Mouse (Mus musculus) CH12.LX (cell line): ENCODE measurements around the gene Cdca3. TPM values are rescaled to one million over a fixed set of nuclear protein-coding genes. Genes with fewer than 3 reads are reported as not detected.

ENCODE experiments used
- DNase-seq: peaks from one replicate; pipeline ENCODE4 v3.0.0-alpha.2; 2013; ENCODE audit errors: extremely low read depth
- H3K27ac ChIP-seq: 2 replicates; pipeline ENCODE4 v1.5.1; 2012; ENCODE audit warnings: low read depth, mild to moderate bottlenecking, control low read depth, moderate library complexity; ENCODE audit not compliant: insufficient read depth
- H3K27me3 ChIP-seq: replicated peaks from 2 replicates; pipeline ENCODE3; 2012; ENCODE audit warnings: inconsistent platforms
- H3K36me3 ChIP-seq, 2 experiments: replicated peaks in 1 of 2; 2 replicates each; pipeline versions ENCODE3 to v1.6.1; 2012; ENCODE audit warnings: inconsistent platforms in 1 of 2, low read length in 1 of 2, mild to moderate bottlenecking in 1 of 2, mixed read lengths in 1 of 2, moderate library complexity in 1 of 2; ENCODE audit not compliant: control insufficient read depth in 1 of 2, insufficient read depth in 1 of 2
- H3K4me1 ChIP-seq, 2 experiments: 2 replicates each; pipeline ENCODE4 v1.6.1; 2012; ENCODE audit warnings: inconsistent platforms in 1 of 2, moderate library complexity in 1 of 2; ENCODE audit not compliant: insufficient read depth in 2 of 2, control insufficient read depth in 1 of 2
- H3K4me2 ChIP-seq: 2 replicates; pipeline ENCODE4 v1.6.1; 2012; ENCODE audit warnings: low read depth, mild to moderate bottlenecking, control low read depth; ENCODE audit not compliant: poor library complexity, insufficient read depth, severe bottlenecking
- H3K4me3 ChIP-seq, 3 experiments: fragments of 150-350 bp in 1 of 3; sonication (generic) in 1 of 3; replicated peaks in 1 of 3; 2 replicates each; pipeline versions ENCODE3 to v1.5.1; 2011 to 2012; ENCODE audit warnings: low read depth in 2 of 3, low read length in 2 of 3, mild to moderate bottlenecking in 2 of 3, moderate library complexity in 2 of 3, control low read depth in 1 of 3, improper control_type of control experiment in 1 of 3, inconsistent platforms in 1 of 3, mixed read lengths in 1 of 3; ENCODE audit not compliant: poor library complexity in 1 of 3
- H3K79me2 ChIP-seq: replicated peaks from 2 replicates; pipeline ENCODE4 v1.6.1; 2012; ENCODE audit warnings: mild to moderate bottlenecking, moderate library complexity; ENCODE audit not compliant: control insufficient read depth, poor library complexity, insufficient read depth, severe bottlenecking; ENCODE audit errors: extremely low read depth
- H3K9ac ChIP-seq: 2 replicates; pipeline ENCODE4 v1.6.1; 2012; ENCODE audit warnings: low read depth, mild to moderate bottlenecking, control low read depth, moderate library complexity; ENCODE audit not compliant: insufficient read depth
- H3K9me3 ChIP-seq: replicated peaks from 2 replicates; pipeline ENCODE3; 2012; ENCODE audit warnings: low read length, inconsistent platforms, mixed read lengths
- CHD1 ChIP-seq: IDR thresholded peaks from 2 replicates; pipeline ENCODE4 v1.6.1; 2012; ENCODE audit warnings: low read depth, low read length, improper control_type of control experiment, inconsistent platforms
- CHD2 ChIP-seq: IDR thresholded peaks from 2 replicates; pipeline ENCODE4 v1.6.1; 2011; ENCODE audit warnings: low read length, improper control_type of control experiment
- CTCF ChIP-seq, 2 experiments: IDR thresholded peaks in 1 of 2; conservative IDR thresholded peaks in 1 of 2; 2 replicates each; pipeline ENCODE4 v1.5.1; 2011 to 2012; ENCODE audit warnings: low read depth in 2 of 2, low read length in 2 of 2, improper control_type of control experiment in 1 of 2, inconsistent platforms in 1 of 2, mild to moderate bottlenecking in 1 of 2, moderate library complexity in 1 of 2
- GABPA ChIP-seq: IDR thresholded peaks from 2 replicates; pipeline ENCODE4 v1.6.1; 2012; ENCODE audit warnings: low read depth, low read length, improper control_type of control experiment, inconsistent platforms; ENCODE audit not compliant: insufficient replicate concordance
- JUND ChIP-seq: conservative IDR thresholded peaks from 2 replicates; pipeline ENCODE4 v1.6.1; 2011; ENCODE audit warnings: low read depth, low read length, improper control_type of control experiment
- KAT2A ChIP-seq: IDR thresholded peaks from 2 replicates; pipeline ENCODE4 v1.6.1; 2012; ENCODE audit warnings: low read length, improper control_type of control experiment, inconsistent platforms; ENCODE audit not compliant: insufficient replicate concordance
- MAZ ChIP-seq: IDR thresholded peaks from 2 replicates; pipeline ENCODE4 v1.6.1; 2012; ENCODE audit warnings: low read depth, mild to moderate bottlenecking, inconsistent platforms, low read length, improper control_type of control experiment, moderate library complexity
- MYC ChIP-seq: IDR thresholded peaks from 2 replicates; pipeline ENCODE4 v1.6.1; 2011; ENCODE audit warnings: low read depth, mild to moderate bottlenecking, improper control_type of control experiment, low read length
- NELFE ChIP-seq: IDR thresholded peaks from 2 replicates; pipeline ENCODE4 v1.6.1; 2011; ENCODE audit warnings: low read depth, low read length, improper control_type of control experiment
- NRF1 ChIP-seq: IDR thresholded peaks from 2 replicates; pipeline ENCODE4 v1.6.1; 2014; ENCODE audit warnings: low read depth, mild to moderate bottlenecking, inconsistent platforms, low read length, improper control_type of control experiment, moderate library complexity
- PAX5 ChIP-seq: IDR thresholded peaks from 2 replicates; pipeline ENCODE4 v1.6.1; 2012; ENCODE audit warnings: low read length, inconsistent platforms, mixed read lengths
- POLR2A ChIP-seq: IDR thresholded peaks from 2 replicates; pipeline ENCODE4 v1.6.1; 2011; ENCODE audit warnings: low read depth, mild to moderate bottlenecking, improper control_type of control experiment, low read length
- POLR2AphosphoS2 ChIP-seq: IDR thresholded peaks from 2 replicates; pipeline ENCODE4 v1.6.1; 2011; ENCODE audit warnings: low read depth, low read length, improper control_type of control experiment
- RAD21 ChIP-seq: IDR thresholded peaks from 2 replicates; pipeline ENCODE4 v1.6.1; 2011; ENCODE audit warnings: low read depth, mild to moderate bottlenecking, low read length, improper control_type of control experiment, moderate library complexity
- RCOR1 ChIP-seq: conservative IDR thresholded peaks from 2 replicates; pipeline ENCODE4 v1.6.1; 2012; ENCODE audit warnings: low read depth, mild to moderate bottlenecking, inconsistent platforms, low read length, improper control_type of control experiment
- SMC3 ChIP-seq: IDR thresholded peaks from 2 replicates; pipeline ENCODE4 v1.6.1; 2011; ENCODE audit warnings: low read depth, low read length, improper control_type of control experiment
- TCF12 ChIP-seq: IDR thresholded peaks from 2 replicates; pipeline ENCODE4 v1.6.1; 2014; ENCODE audit warnings: low read depth, mild to moderate bottlenecking, inconsistent platforms, low read length, improper control_type of control experiment
- UBTF ChIP-seq: IDR thresholded peaks from 2 replicates; pipeline ENCODE4 v1.6.1; 2012; ENCODE audit warnings: low read depth, mild to moderate bottlenecking, inconsistent platforms, low read length, improper control_type of control experiment, moderate library complexity
- ZMIZ1 ChIP-seq: IDR thresholded peaks from 2 replicates; pipeline ENCODE4 v1.6.1; 2012; ENCODE audit warnings: low read depth, mild to moderate bottlenecking, inconsistent platforms, low read length, improper control_type of control experiment
- dilution Hi-C: fragments of 300-500 bp; cut with MboI; formaldehyde crosslinking; loops from 2 replicates; pipeline ENCODE4 v1.14.3; 2020; ENCODE audit warnings: low sequenced_read_pairs; ENCODE audit not compliant: extremely low pct_unique_long_range_greater_than_20kb, extremely low pct_ligation_motif_present
- in situ Hi-C: fragments of 300-500 bp; cut with MboI; formaldehyde crosslinking; loops from 3 replicates; pipeline ENCODE4 v1.14.3; 2019; ENCODE audit warnings: low sequenced_read_pairs, low pct_ligation_motif_present, low pct_unique_long_range_greater_than_20kb, mixed read lengths
- polyA plus RNA-seq: library from polyadenylated mRNA; unstranded; fragments of >175 nt; gene quantifications from 2 replicates; pipeline ENCODE4 v1.2.1, GENCODE M21; 2012; ENCODE audit warnings: low read depth; ENCODE audit not compliant: insufficient read length
- total RNA-seq, 2 experiments: library from RNA; depleted of rRNA; stranded (reverse); fragments of 300-350 nt in 1 of 2; fragments of >200 nt in 1 of 2; gene quantifications; 2 replicates each; pipeline ENCODE4 v1.2.3; 2012 to 2014

The Cdca3 gene
- total and polyA plus RNA-seq, 3 experiments = 117 to 229 (median 224) TPM

DNA sequence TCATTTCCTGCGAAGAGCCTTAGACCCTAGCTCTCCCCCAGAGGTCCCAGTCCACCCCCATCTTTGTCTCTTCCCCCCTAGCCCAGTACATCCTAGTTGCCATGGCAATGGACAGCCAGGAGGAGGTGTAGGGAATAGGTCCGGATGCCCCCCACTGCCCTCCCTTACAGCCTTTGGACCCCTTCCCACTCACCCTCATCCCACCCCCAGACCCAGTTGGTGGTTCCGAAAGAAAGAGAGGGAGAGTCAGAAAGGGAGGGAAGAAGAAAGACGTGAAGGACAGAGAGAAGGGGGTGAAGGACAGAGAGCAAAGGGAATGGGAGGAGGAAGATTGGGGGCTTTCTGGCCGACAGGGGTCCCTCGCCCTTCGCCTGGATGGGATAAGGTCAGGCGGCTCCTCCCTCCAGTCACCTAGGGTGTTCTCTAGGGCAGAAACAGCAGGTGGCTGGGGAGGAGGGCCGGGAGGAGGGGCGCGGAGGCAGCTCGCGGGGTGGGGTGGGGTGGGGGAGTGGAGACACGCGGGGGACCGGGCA, 33.8 kb downstream of the Cdca3 start:
- no peaks in the 10 kb centered on the region for H3K36me3 ChIP-seq
- H3K79me2 ChIP-seq = no peaks in the 10 kb centered on the region
- in situ Hi-C loops = loop anchor here (25.0 kb wide), 1 partner anchor 174 kb away; the partner anchor contains the start of genes Acrbp and Ing4
- no peaks in the 10 kb centered on the region for H3K9me3 ChIP-seq
- dilution Hi-C loops = no loop called here
- peak overlapping the region; percentile 42 for H3K4me2 ChIP-seq
- no peak for TF ChIP-seq NRF1
- TF ChIP-seq JUND = no peak
- no peak for TF ChIP-seq RAD21
- no peak for TF ChIP-seq GABPA
- TF ChIP-seq KAT2A = no peak
- TF ChIP-seq UBTF = no peak
- no peak for TF ChIP-seq POLR2AphosphoS2
- peak; percentile 22; the same call in 1 of the 2 replicates for TF ChIP-seq SMC3
- peak in 1 of 2 experiments; percentile 38; a peak in 2 of 4 replicates for TF ChIP-seq CTCF (conservative IDR thresholded peaks at IDR 0.05 in 1 of 2, IDR thresholded peaks at IDR 0.05 in 1 of 2; ENCODE audit: low read depth in 2 of 2, low read length in 2 of 2)
- TF ChIP-seq CHD1 = no peak
- no peak for TF ChIP-seq TCF12
- no peak for TF ChIP-seq RCOR1
- no peak for TF ChIP-seq PAX5
- TF ChIP-seq MYC = no peak
- no peak for DNase-seq
- H3K27me3 ChIP-seq = peaks cover 26% of the 10 kb centered on the region
- H3K27ac ChIP-seq = no peak overlapping the region
- H3K9ac ChIP-seq = peak overlapping the region; percentile 68
- peak overlapping the region; percentile 50 to 65 (median 54) for H3K4me3 ChIP-seq
- H3K4me1 ChIP-seq = peaks cover 27 to 34% of the 10 kb centered on the region in 2 experiments

DNA sequence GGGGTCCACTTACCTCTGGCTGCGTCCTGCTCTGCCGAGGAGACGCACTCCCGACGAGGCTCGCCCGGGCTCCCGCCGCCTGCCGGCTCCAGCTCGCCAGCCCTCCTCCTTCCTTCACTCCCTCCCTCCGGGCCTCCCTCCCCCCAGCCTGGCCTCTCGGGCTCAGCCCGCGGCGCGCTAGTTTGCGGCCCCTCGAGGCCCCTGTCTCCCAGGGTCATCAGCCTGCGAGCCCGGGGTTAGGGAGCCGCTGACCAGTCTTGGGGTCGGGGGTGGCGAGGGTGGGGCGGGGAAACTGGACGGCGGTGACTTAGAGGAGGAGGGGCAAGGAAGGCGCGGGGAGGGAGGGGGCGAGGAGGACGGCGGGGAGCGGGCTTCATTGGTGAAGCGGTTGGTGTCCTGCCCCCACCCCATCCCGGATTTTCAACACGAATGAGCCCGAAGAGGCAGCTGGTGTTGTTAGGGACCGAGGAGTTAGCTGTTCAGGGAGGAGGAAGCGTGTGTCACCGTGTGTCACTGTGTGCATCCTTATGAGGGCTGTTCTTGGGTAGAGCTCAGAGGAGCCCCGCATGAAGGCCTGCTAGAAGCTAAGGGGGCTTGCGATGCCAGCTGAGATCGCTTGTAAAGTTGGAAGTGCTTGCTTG, 34.4 kb downstream of the Cdca3 start, which contains the start of gene Gpr162:
Gene Gpr162, minus strand, starts transcription at position 326 of the 641 bp plus-strand sequence.
- peak; percentile 18; the same call in 1 of the 2 replicates for TF ChIP-seq CHD2
- TF ChIP-seq ZMIZ1 = no peak
- TF ChIP-seq MAZ = peak; percentile 87
- TF ChIP-seq NELFE = no peak
- TF ChIP-seq NRF1 = no peak
- no peak for TF ChIP-seq POLR2A
- no peak for TF ChIP-seq POLR2AphosphoS2
- peak; percentile 82; the same call in 1 of the 2 replicates for TF ChIP-seq UBTF
- peak within 1 kb of the TSS; percentile 68 for H3K9ac ChIP-seq
- no peak within 1 kb of the TSS for H3K27ac ChIP-seq
- H3K4me2 ChIP-seq = peak within 1 kb of the TSS; percentile 42
- in situ Hi-C loops = loop anchor here (25.0 kb wide), 1 partner anchor 174 kb away; the partner anchor contains the start of genes Acrbp and Ing4
- no peaks in the 10 kb centered on the region for H3K9me3 ChIP-seq
- no peaks in the 10 kb centered on the region for H3K36me3 ChIP-seq
- H3K4me3 ChIP-seq = peak within 1 kb of the TSS; percentile 50 to 65 (median 54)
- peaks cover 26% of the 10 kb centered on the region for H3K27me3 ChIP-seq
- H3K79me2 ChIP-seq = no peaks in the 10 kb centered on the region
- H3K4me1 ChIP-seq = peaks cover 27 to 34% of the 10 kb centered on the region in 2 experiments
- dilution Hi-C loops = no loop called here
- DNase-seq = no peak
